Mouse (Mus musculus): Measurements from ENCODE around the gene Adh5. TPM values are rescaled to one million over a fixed set of nuclear protein-coding genes. Genes with fewer than 3 reads are reported as not detected.
A peak's percentile ranks its signal among the peaks of the same experiment; 100 is the strongest.

Gene Adh5
- total and polyA plus RNA-seq, 3 experiments, result 128 to 351 (median 187) TPM

DNA sequence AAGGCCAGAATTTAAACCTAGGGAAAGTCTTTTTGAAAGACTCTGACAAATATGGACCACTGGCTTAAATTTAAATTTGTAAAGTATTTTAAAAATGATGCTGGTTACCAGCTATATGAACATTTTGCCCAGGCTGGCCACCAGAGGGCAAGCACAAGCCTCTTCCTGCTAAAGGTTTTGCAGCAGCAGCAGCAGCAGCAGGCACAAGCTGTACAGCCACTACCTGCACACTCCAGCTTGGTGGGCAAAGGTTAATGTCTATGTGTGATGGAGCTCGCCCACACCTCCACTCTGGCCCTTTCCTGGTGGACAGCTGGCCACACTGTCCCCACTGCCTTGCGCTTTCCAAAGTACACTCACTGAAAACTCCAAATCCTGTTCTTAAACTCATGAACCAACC, 20.2 kb downstream of the Adh5 start (continued):
- TF ChIP-seq TCF12 (IDR thresholded peaks at IDR 0.05; ENCODE audit: low read depth, low read length) (no peak), ETS1 (IDR thresholded peaks at IDR 0.05; ENCODE audit: low read depth, low read length) (no peak), E2F4 (IDR thresholded peaks at IDR 0.05; ENCODE audit: borderline replicate concordance, low read depth, low read length) (no peak), CTCF (IDR thresholded peaks at IDR 0.05 in 2 of 3, conservative IDR thresholded peaks at IDR 0.05 in 1 of 3; ENCODE audit: control insufficient read depth in 1 of 3, insufficient read depth in 1 of 3, low read depth in 2 of 3, low read length in 3 of 3, poor library complexity in 1 of 3, severe bottlenecking in 1 of 3) (peak; percentile 39 to 68 (median 66); a peak in 5 of 6 replicates)

DNA sequence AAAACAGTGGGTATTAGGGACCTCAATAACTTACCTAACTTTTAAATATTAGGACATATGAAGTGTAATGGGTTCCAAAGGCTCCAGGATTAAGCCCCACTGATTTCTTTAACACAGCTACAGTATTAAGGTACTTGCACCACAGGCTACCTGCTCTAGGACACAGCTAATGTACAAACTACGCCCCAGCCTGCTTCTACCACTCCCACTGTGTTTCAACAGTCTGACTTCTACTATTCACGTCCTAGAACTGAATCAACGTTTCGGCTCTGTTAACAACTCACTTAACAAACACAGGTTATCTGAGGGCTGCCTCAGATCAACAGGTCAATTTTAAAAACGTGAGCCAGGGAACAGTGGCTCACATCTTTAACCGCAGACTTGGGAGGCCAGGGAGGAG, 20.9 kb downstream of the Adh5 start:
- DNase-seq (ENCODE audit: low read depth, low spot score), result no peak
- H3K4me3 ChIP-seq (ENCODE audit: control insufficient read depth in 1 of 2, insufficient read depth in 1 of 2, low read depth in 2 of 2, low read length in 2 of 2), result no peak overlapping the region
- H3K4me1 ChIP-seq (ENCODE audit: control insufficient read depth in 1 of 2, insufficient read depth in 2 of 2, low read length in 2 of 2), result no peaks in the 10 kb centered on the region
- no peak for TF ChIP-seq ZMIZ1 (IDR thresholded peaks at IDR 0.05; ENCODE audit: low read depth, low read length)
- TF ChIP-seq HCFC1 (IDR thresholded peaks at IDR 0.05; ENCODE audit: low read depth, low read length), result no peak
- no peak for TF ChIP-seq ETS1 (IDR thresholded peaks at IDR 0.05; ENCODE audit: low read depth, low read length)
- TF ChIP-seq BHLHE40 (IDR thresholded peaks at IDR 0.05; ENCODE audit: borderline replicate concordance, low read depth, low read length), result no peak
- TF ChIP-seq GATA1 (IDR thresholded peaks at IDR 0.05; ENCODE audit: low read depth, low read length), result no peak
- no peak for TF ChIP-seq CHD1 (IDR thresholded peaks at IDR 0.05; ENCODE audit: low read depth, low read length)
- TF ChIP-seq MYB (IDR thresholded peaks at IDR 0.05; ENCODE audit: low read depth, low read length), result no peak
- TF ChIP-seq CTCF (IDR thresholded peaks at IDR 0.05 in 2 of 3, conservative IDR thresholded peaks at IDR 0.05 in 1 of 3; ENCODE audit: control insufficient read depth in 1 of 3, insufficient read depth in 1 of 3, low read depth in 2 of 3, low read length in 3 of 3, poor library complexity in 1 of 3, severe bottlenecking in 1 of 3), result no peak
- TF ChIP-seq TBP (IDR thresholded peaks at IDR 0.05; ENCODE audit: low read depth, low read length), result no peak
- TF ChIP-seq MAZ (IDR thresholded peaks at IDR 0.05; ENCODE audit: low read depth, low read length), result no peak
- TF ChIP-seq TCF12 (IDR thresholded peaks at IDR 0.05; ENCODE audit: low read depth, low read length), result no peak
- no peak for TF ChIP-seq SIN3A (IDR thresholded peaks at IDR 0.05; ENCODE audit: low read length)
- TF ChIP-seq MEF2A (IDR thresholded peaks at IDR 0.05; ENCODE audit: extremely low read depth, insufficient replicate concordance, low read depth, low read length, poor library complexity, severe bottlenecking), result no peak
- TF ChIP-seq E2F4 (IDR thresholded peaks at IDR 0.05; ENCODE audit: borderline replicate concordance, low read depth, low read length), result no peak
- TF ChIP-seq JUND (IDR thresholded peaks at IDR 0.05; ENCODE audit: low read depth, low read length), result no peak
- no peak for TF ChIP-seq MXI1 (IDR thresholded peaks at IDR 0.05; ENCODE audit: low read depth, low read length)
- TF ChIP-seq UBTF (IDR thresholded peaks at IDR 0.05; ENCODE audit: borderline replicate concordance, insufficient read depth, low read depth, low read length), result no peak
- no peak for TF ChIP-seq TAL1 (IDR thresholded peaks at IDR 0.05; ENCODE audit: low read length)
- no peak for TF ChIP-seq USF1 (IDR thresholded peaks at IDR 0.05; ENCODE audit: low read depth, low read length)
- no peak for TF ChIP-seq MYC (IDR thresholded peaks at IDR 0.05; ENCODE audit: low read depth, low read length)
- peaks cover 0 to 49% of the 10 kb centered on the region in 2 experiments; a peak in 2 of 4 replicates for H3K36me3 ChIP-seq (ENCODE audit: control insufficient read depth in 1 of 2, insufficient read depth in 2 of 2, low read length in 2 of 2)
- no peak overlapping the region for H3K9ac ChIP-seq (ENCODE audit: control insufficient read depth, low read depth, low read length, poor library complexity, severe bottlenecking)
- no peak overlapping the region for H3K27ac ChIP-seq (ENCODE audit: control insufficient read depth, low read depth, low read length)
- H3K27me3 ChIP-seq (ENCODE audit: control insufficient read depth in 1 of 2, insufficient read depth in 2 of 2, low read length in 2 of 2), result no peaks in the 10 kb centered on the region
- no peaks in the 10 kb centered on the region for H3K79me2 ChIP-seq (ENCODE audit: control insufficient read depth, insufficient read depth, low read length, poor library complexity)
- H3K9me3 ChIP-seq (replicated peaks; ENCODE audit: insufficient read depth, low read length), result no peaks in the 10 kb centered on the region
